Mouse (Mus musculus): Measurements from ENCODE around the gene Gatd1. TPM values are rescaled to one million over a fixed set of nuclear protein-coding genes. Genes with fewer than 3 reads are reported as not detected.
A peak's percentile ranks its signal among the peaks of the same experiment; 100 is the strongest.

The Gatd1 gene
- total RNA-seq, 1 experiment from 2014 or later = 16.8 TPM

DNA sequence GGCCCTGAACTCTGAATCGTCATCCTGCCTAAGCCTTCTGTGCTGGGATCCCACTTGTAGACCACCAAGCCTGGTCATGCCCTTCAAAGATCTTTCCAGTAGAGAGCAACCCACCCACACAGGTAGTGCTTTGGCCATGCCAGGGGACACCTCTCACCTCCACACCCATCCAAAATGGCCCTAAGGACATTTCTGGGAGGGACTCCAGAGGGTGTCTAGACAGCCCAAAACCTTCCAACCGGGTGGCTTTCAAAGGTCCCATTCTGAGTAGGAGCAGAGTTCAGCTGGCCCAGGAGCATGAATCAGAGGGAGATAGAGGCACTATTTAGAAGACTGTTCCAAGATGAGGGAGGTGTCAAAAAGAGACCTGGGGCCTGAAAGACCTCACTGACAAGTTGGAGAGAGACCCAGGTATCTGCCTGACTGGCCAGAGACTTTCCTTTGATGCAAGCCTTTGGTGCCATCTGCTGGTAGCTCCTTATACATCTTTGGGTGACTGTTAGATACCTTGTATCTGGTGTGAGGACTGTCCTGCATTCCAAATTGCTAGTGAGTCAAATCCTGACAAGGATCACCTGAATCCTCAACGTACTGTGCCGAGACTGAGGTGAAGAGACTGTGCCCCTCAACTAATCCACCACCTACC is 50.7 kb downstream of the Gatd1 start:
- peak; percentile 85 for ATAC-seq (ENCODE audit: extremely low read depth, insufficient number of reproducible peaks, low FRiP score, poor library complexity, severe bottlenecking)

DNA sequence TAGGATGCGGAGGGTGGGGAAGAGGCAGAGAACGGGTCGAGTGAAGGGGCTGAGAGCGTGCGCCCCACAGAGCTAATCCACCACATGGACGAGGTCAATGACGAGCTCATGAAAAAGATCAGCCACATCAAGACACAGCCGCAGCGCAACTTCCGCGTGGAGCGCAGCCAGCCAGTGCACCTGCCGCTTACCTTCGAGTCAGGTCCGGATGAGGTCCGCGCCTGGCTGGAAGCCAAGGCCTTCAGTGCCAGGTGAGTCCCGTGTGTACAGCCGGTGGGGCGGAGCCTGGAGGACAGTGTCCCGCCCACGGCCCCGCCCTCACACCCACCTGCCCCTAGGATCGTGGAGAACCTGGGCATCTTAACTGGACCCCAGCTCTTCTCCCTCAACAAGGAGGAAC is 52.4 kb downstream of the Gatd1 start:
- 0 out of 2 replicates have a peak, but pooled peaks have one; percentile 22 for ATAC-seq (ENCODE audit: extremely low read depth, insufficient number of reproducible peaks, low FRiP score, poor library complexity, severe bottlenecking)

Other genes with a start within 250 kb of the Gatd1 start
- 41.0 and 51.8 TPM in 2 replicates for gene Rnh1, start 241.3 kb downstream of the Gatd1 start, total RNA-seq (2017)
- 13.7 and 23.8 TPM in 2 replicates for gene Hras, start 220.1 kb downstream of the Gatd1 start, total RNA-seq (2017)
- 1.9 and 3.9 TPM in 2 replicates for gene Lrrc56, start 220.0 kb downstream of the Gatd1 start, total RNA-seq (2017)
- gene Lmntd2, start 200.1 kb downstream of the Gatd1 start, total RNA-seq (2017) = 2.6 and 3.2 TPM in 2 replicates
- 7.1 and 9.0 TPM in 2 replicates for gene Rassf7, start 198.3 kb downstream of the Gatd1 start, total RNA-seq (2017)
- 82.6 and 97.8 TPM in 2 replicates for gene Phrf1, start 185.4 kb downstream of the Gatd1 start, total RNA-seq (2017)
- 122 and 134 TPM in 2 replicates for gene Irf7, start 147.7 kb downstream of the Gatd1 start, total RNA-seq (2017)
- not detected in 2 replicates for gene Cdhr5, start 137.3 kb downstream of the Gatd1 start, total RNA-seq (2017)
- not detected in 2 replicates for gene Sct, start 135.0 kb downstream of the Gatd1 start, total RNA-seq (2017)
- gene Drd4, start 122.1 kb downstream of the Gatd1 start, total RNA-seq (2017) = not detected in 2 replicates
- 23.2 and 27.9 TPM in 2 replicates for gene Deaf1, start 86.4 kb downstream of the Gatd1 start, total RNA-seq (2017)
- gene Tmem80, start 86.4 kb downstream of the Gatd1 start, total RNA-seq (2017) = 24.2 and 24.7 TPM in 2 replicates
- 3.1 and 7.9 TPM in 2 replicates for gene Eps8l2, start 75.3 kb downstream of the Gatd1 start, total RNA-seq (2017)
- 1,594 and 1,707 TPM in 2 replicates for gene Taldo1, start 21.9 kb downstream of the Gatd1 start, total RNA-seq (2017)
- gene Cend1, start 15.4 kb upstream of the Gatd1 start, total RNA-seq (2017) = 0.25 TPM in 1 of 2 replicates, not detected in the other
- gene Slc25a22, start 23.8 kb upstream of the Gatd1 start, total RNA-seq (2017) = 4.9 and 9.7 TPM in 2 replicates
- 2.9 and 6.5 TPM in 2 replicates for gene Pidd1, start 29.9 kb upstream of the Gatd1 start, total RNA-seq (2017)
- 2,224 and 3,167 TPM in 2 replicates for gene Rplp2, start 33.2 kb upstream of the Gatd1 start, total RNA-seq (2017)
- 74.4 and 78.7 TPM in 2 replicates for gene Pnpla2, start 41.1 kb upstream of the Gatd1 start, total RNA-seq (2017)
- gene Cracr2b, start 47.0 kb upstream of the Gatd1 start, total RNA-seq (2017) = 2.8 and 3.2 TPM in 2 replicates
- gene Cd151, start 53.3 kb upstream of the Gatd1 start, total RNA-seq (2017) = 29.8 and 31.1 TPM in 2 replicates
- 10.5 and 13.1 TPM in 2 replicates for gene Polr2l, start 61.0 kb upstream of the Gatd1 start, total RNA-seq (2017)
- gene Tspan4, start 61.1 kb upstream of the Gatd1 start, total RNA-seq (2017) = not detected in 2 replicates
- gene Chid1, start 125.7 kb upstream of the Gatd1 start, total RNA-seq (2017) = 9.9 and 10.4 TPM in 2 replicates
- gene Ap2a2, start 148.0 kb upstream of the Gatd1 start, total RNA-seq (2017) = 32.4 and 35.7 TPM in 2 replicates
- gene Muc6, start 241.2 kb upstream of the Gatd1 start, total RNA-seq (2017) = not detected in 2 replicates